Mouse (Mus musculus) small intestine, adult 2 months (tissue): Measurements from ENCODE around the gene Ckb.

Experiments
- CTCF ChIP-seq: fragments of 200-500 bp; IDR thresholded peaks from 2 replicates; pipeline ENCODE4 v1.5.1; 2012; ENCODE audit warnings: low read depth, mild to moderate bottlenecking, control low read depth, inconsistent platforms, low read length, moderate library complexity, mixed read lengths; ENCODE audit not compliant: insufficient replicate concordance, insufficient read length; ENCODE audit errors: extremely low read depth
- POLR2A ChIP-seq: fragments of 200-500 bp; IDR thresholded peaks from 2 replicates; pipeline ENCODE4 v1.6.1; 2012; ENCODE audit warnings: low read depth, mild to moderate bottlenecking, control low read depth, inconsistent platforms, low read length, moderate library complexity

GRCm38 (mm10) chr12:111667421-111667820, 4.7 kb downstream of the Ckb start:
- TF ChIP-seq POLR2A: no peak
- no peak for TF ChIP-seq CTCF
